Mouse (Mus musculus) ZHBTc4 (cell line): ENCODE results near the gene Notum.

Source experiments
- DNase-seq: peaks from one replicate; pipeline ENCODE4 v3.0.0-alpha.2; 2011; ENCODE audit warnings: low read depth, low spot score

Gene Notum

DNA sequence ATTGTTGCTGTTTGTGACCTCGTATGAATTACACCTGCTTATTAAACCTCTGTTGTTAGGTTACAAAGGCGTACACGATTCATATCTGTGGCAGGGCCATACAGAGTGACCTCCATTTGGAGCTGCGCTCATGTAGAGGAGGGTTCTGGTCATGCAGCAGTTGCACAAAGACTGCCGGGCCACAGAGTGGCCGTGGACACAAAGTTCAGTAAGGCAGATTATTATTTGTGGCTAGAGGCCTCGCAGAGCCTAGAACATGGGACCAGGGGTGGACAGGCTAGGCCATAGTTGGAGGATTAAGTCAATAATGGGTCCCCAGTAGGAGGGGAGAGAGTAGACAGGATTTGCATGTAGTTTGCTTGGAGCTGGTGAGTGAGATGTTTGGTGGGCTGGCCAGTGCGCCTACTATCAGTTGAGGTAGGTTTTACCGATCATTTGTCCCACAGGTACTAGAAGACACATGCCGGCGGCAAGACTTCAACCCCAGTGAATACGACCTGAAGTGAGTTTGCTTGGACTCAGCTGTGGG is 12.7 kb upstream of the Notum start:
- no peak for DNase-seq

DNA sequence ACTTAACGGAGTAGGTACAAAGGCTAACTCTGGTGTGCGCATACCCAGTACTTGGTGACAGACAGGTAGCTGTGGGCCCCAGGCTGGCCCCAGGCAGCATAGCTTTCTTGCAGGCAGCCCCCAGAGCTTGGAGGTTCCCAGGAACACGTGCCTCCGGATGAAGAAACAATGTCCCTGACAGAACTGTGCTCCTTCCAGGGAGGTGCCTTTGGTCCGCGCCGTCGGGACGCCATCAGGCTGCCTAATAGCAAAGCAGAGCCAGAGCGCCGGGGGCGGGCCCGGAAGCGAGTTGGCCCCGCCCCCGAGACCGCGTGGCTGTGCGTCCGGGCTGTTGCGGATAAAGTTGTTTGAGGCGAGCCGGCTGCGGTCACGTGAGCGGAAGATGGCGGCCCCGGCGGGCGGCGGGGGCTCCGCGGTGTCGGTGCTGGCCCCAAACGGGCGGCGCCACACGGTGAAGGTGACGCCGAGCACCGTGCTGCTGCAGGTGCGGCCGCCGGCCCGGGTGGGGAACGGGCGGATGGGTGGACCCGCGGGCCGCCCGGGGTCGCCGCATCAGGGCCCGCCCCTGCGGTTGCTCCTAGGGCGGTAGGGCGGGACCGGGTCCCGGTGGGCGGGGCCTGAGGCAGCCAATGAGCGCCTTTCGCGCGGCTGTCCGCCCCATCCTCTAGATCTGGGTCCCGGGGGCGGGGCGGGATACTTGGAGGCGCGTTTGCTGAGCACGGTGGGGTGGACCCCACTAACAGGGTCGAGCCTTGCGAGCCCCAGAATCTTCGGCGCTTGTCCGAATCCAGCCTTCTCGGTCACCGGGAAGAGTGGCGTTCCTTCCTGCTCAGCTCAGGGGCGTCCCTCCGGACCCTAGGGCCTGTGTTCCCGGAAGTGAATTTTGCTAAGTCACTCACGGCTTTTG is 12.0 kb upstream of the Notum start, which contains the start of gene Aspscr1:
TSS of gene Aspscr1 (plus strand) at position 287 of the 907 bp plus-strand sequence.
- DNase-seq: peak; percentile 98

DNA sequence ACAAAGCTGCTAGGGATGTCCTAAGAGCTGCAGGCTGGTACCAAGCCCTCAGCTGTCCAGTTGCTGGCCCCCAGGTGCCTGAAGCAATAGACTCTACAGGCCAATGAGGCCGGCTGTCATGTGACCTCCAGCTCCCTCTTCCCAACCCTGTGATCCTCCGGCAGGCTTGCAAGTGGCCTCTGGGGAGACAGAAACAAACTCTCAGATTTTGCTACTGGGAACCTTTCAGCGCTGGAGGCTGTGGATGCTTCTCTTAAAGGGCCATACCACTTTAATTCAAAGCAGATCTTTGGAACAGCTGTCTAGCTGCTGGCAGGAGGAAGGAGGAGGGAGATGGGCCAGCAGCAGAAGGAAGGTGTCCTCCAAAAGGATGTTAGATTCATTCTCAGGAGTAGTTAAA is 5.6 kb upstream of the Notum start:
- peak; percentile 62 for DNase-seq

DNA sequence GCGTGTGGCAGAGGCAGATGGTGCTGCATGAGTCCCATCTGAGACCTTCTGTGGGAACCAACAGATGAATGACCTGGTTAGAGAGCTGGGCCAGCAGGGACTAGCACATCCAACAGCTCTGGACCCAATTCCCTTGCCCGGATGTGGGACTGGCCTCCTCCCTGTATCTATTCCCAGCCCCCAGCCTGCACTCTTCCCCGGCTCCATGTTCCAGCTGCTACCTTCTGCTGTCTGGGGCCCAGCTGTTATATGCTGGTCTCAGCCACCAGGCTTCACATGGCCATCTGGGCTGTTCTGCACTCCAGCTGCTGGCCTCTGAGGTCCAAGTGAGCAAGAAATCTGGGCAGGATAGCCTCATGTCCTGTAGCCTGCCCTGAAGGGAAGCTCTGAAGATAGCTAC is 4.4 kb upstream of the Notum start:
- DNase-seq: no peak

DNA sequence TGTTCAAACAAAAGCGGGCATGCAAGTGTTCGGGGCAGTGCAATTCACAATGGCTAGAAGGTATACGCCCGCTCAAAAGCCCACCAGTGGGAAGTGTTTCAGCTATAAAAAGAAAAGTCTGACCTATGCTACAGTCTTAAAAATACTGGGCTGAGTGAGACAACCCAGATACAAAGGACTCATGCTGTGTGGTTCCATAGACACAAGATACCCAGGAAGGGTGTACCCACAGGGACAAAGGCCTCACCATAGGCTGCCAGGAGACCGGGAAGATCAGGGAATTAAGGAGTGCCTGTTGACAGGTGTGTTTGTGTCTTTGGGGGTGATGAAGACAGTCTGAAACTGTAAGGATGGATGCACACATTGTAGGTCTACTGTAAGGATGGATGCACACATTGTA is 2.7 kb upstream of the Notum start:
- DNase-seq: peak; percentile 95

DNA sequence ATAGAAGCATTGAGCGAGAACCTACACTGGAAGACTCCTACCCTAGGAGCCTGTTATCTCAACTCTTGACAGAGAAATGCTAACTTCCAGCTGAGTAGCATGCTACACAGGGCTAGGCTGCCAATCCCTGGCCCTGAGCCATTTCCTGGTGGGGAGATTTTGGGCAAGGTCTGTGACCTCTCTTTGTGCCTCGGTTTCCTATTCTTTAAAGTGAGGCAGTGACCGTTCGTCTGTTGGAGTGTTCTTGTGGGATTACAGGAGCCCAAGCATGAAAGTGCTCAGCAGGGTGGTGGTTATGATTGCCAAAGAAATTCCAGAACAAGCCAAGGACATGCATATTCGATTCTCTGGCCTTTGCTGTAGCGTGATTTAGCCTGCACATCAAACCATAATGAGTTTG is 1.8 kb upstream of the Notum start:
- DNase-seq: no peak

DNA sequence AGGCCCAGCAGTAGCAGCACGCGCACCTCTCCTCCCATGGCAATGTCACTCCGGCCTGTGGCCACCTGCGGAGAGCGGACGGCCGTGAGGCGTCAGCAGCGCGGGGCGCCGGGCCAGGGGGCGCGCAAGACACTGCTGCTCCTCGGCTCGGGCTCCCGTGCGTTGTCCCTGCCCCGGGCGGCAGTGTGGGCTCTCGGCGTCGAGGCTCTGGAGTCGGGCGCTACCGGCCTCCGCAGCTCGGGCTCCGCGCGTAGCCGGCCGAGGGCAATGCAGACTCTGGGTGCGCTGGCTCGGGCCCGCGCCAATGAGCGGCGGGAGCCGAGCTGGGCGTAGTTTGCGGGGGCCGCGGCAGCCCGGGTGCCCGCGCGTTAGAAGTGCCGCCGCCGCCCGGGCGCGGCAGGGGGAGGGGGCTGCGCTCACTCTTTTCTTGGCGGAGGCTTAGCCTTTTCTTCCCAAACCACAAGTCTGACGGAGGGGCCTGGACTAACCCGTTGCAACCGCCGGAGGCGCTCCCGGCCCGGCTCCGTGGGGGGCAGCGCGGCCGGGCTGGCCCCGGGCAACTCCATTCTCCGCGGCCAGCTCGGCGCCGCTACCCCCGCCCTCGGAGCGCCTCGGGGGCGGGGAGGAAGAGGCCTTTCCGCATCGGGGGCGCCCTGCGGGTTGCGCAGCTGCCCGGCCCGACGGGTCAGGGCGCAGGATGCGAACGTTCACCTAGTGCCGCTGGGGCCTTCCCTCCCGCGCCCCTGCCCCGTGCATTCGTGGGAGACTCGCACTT is 487 bp downstream of the Notum start:
- DNase-seq: peak; percentile 84

DNA sequence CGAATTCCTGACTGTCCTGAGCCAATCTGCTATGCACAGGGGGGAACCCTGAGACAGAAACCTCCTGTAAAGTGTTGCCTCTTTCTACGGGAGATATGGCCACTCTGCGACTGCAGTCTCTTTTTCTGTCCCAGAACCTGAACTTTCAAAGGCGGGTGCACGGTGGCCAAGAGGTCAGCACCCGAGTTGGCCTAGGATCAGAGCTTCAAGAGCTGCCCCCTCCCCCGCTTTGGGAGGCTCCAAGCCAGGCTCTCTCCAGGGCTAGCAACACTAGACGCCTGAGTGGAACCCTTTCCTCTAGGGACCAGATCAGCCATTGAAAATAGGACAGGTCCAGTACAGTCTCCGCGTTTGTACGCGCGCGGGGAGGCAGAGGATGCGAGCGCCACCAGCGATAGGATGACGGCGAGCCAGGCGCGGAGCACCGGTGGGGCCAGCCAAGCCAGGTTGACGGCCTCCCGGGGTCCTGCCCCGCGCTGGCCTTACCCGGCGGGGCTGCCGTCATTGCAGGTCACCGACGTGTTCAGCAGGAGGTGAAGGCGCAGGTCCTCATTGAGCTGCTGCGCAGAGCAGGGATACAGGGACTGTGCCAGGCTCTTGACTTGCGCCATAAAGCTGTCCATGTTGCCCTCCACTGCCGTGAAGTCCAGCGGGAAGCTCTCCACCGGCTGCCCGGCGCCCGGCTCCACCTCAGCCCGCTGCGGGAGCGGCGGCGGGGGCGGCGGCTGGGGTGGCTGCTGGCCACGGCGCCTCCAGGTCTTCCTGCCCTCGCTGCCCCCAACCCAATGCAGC is 1.3 kb downstream of the Notum start:
- DNase-seq: peak; percentile 34

DNA sequence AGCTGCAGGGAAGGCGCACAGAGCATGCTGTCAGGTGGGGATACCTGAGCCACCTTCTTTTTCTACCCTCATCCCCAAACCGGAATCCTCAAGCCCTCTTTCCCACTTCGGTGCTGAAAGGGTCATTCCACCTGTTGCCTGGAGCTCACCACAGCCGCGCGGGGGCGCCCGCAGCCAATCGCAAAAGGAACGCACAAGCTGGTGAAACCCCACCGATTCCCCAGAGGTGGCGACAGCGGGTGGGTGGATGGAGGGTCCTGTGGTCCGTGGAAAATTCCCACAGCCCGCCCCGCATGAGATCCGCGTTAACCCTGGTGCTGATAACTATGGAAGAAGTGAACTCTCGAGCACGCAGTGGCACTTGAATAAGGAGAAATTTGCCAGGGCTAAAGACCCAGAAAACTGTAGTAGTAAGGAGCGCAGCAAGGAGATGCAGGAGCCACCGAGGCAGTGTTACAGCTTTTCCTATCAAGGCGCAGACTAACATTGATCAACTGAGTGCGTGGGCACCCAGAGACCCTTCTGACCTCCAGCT is 2.0 kb downstream of the Notum start:
- DNase-seq: peak; percentile 95

DNA sequence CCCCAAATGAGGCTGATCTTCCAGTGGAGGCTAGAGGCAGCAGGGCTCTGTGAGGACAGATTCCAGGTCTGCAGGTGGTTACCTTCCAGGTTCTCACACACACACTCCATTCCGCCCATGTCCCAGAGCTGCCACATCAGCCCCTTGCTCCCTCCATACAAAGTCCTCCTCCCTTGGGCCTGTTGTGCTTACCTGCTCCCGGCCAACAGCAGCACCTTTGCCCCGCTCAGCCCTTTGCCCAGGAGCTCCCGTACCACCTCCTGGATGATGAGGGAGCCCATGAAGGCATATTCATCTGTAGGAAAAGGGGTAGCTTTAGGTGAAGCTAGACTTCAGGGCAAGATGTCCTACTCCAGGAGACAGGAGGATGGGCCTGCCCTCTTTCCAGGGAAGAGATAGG is 3.7 kb downstream of the Notum start:
- no peak for DNase-seq

DNA sequence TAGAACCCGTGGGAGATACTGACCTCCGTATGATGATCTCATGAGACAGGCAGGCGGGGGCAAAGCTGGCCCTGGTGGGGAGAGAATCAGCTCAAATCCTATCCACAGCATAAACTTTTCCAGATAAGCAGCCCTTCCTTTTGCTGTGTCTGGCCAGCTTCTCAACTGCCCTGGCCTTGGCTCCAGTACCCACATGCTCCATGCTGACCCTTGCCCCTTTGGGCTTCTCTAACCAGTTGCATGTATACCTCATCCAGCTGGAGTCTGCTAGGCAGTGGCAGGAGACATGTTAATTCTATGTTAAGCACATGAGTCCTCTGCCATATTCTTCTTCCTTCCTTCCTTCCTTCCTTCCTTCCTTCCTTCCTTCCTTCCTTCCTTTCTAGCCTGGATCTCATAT is 6.2 kb downstream of the Notum start:
- DNase-seq: no peak

DNA sequence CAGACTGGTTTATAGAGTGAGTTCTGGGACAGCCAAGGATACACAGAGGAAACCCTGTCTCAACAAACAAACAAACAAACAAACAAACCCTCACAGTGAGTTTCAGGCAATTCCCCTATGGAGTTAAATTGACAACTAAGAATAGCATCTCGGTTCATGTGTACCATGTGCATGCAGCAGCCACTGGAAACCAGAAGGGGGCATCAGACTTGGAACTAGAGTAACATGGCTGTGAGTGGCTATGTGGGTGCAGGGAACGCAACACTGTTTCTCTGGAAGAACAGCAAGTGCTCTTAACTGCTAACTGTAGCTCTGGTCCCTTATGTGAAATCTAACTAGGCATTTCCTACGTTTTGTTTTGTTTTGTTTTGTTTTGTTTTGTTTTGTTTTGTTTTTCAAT is 9.1 kb downstream of the Notum start:
- peak; percentile 83 for DNase-seq

DNA sequence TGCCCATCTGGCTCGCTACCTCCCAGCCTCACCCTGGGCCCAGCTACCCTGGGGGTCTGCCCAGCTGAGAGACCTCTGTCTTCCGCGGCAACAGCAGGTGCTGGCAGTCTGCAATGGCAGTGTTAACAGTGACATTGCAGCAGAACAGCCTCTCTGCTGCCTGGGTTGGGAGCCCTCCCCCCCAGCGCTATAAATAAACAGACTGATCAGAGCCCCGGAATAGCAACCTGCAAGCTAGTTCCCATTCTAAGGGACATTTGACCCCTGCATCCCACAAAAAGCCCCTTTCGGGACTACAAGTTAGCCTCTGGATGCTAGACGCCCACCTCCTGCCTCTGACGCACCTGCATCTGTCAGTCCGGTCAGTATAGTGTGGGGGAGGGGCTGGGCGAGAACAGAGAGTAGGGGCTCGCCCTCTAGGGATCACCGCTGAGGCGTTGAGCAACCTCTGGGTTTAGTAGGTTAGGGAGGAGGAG is 12.9 kb downstream of the Notum start, which contains the start of gene Myadml2:
TSS of gene Myadml2 (minus strand) at position 158 of the 476 bp plus-strand sequence.
- peak; percentile 84 for DNase-seq

DNA sequence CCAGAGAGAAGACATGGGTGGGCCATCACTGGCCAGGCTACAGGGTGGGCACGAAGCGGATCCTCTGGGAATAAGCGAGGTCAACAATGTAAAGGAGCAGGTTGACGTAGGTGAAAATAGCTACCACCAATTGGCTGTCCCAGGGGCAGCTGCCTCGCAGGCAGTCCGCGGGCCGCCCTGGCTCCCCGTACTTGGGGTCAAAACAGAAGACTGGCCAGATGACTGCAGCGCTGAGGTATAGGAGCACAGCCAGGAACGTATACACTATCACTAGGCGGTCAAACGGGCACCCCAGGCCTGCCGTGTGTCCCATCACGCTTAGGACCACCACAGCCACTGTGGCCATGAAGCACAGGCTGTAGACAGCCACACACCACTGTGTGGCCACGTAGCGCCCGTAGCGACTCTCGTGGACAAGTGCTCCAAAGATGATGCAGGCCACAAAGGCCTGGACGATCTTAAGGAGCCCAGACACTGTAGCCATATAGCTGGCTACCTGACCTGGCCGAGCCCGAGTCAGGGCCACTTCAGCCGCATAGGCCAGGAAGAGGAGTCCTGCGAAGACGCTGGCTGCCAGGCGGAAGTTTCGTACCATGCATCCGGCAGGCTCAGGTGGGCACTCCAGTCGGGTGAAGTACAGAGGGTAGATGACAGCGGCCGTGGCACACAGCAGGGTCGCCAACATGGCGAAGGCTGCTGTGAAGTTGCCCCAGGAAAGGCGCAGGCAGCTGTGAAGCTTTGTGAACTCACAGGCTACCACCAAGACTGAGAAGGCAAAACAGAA is 13.7 kb downstream of the Notum start:
- peak; percentile 19 for DNase-seq

DNA sequence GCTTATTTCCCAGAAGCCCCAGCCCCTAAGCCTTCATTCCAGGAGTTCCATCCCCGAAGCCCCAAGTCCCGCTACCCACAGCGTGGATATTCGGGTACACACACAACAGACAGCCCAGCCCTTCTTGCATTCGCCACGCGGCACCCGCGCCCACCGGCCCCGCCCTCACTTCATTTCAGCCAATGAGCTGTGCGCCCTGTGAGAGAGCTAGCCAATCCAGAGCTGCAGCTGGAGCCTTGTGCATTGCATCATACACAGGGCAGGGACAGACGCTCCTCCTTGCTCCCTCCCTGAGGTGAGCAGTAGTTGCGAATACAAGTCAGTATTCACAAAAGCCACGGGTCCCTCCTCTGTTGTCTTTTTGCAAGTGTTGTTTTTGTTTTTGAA is 17.4 kb downstream of the Notum start, which contains the start of gene Pycr1:
TSS of gene Pycr1 (minus strand) at position 169 of the 387 bp plus-strand sequence.
- DNase-seq: peak; percentile 96

DNA sequence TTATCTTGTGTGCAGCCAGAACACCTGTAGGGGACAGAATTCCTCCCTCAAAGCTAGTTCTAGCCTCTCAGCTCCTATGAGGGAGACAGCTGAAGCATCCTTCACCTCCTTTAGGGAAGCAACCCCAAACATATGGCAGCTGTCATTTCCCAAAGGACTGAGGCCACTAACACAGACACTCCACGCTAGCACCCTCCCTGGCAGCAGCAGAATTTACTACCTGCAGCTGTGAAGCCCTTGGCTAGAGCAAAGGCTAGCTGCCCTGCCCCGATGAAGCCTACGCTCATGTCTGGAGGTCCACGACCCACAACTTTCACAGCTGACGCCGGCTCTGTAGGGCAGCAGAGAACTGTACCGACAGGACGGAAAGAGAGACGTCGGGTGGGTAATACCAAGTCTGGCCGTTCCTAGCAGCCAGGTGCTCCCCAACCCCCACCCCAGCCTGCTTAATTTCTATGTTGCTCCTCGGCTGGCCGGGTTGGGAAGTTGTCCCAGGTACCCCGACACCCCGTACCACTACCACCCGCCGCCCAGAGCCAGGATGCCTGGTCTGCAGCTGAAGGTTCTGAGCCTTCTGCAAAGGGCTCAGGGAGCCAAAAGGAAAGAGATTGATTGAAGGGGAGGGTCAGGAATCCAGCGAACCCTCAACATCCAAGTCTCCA is 17.9 kb downstream of the Notum start:
- DNase-seq: no peak

DNA sequence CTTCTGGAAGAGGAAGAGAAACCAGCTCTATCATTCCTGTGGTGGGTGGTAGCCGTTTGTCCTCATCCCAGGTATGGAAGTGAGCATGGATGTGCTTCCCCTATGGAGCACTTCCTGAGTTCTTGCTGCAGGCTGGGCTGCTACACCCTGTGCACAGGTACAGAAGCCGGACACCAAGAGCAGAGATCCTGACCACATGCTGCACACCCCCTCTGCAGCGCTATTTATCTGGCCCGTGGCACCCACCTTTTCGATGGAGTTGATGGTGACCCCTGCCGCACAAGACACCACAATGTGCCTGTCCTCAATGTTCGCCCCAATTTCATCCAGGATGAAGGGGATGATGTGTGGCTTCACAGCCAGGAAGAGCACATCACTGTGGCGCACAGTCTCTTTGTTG is 19.1 kb downstream of the Notum start:
- DNase-seq: no peak

DNA sequence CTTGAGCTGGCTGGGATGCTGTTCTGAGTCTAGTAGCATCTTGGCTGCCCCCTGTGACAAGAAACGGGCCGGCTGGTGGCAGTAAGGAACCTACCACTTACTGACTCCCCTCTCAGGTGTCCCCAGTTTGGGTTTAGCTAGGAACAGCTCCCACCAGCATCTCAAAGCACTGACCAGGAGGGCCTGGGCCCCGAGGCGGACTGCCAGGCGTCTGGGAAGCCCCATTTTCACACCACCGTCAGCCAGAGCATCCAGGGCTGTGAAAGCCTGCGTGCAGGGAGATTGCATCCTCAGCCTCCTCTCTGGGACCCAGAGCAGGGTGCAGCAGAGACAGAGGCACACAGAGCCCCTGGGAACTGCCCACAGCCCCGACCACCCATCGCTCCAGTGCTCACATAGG is 19.7 kb downstream of the Notum start:
- no peak for DNase-seq

DNA sequence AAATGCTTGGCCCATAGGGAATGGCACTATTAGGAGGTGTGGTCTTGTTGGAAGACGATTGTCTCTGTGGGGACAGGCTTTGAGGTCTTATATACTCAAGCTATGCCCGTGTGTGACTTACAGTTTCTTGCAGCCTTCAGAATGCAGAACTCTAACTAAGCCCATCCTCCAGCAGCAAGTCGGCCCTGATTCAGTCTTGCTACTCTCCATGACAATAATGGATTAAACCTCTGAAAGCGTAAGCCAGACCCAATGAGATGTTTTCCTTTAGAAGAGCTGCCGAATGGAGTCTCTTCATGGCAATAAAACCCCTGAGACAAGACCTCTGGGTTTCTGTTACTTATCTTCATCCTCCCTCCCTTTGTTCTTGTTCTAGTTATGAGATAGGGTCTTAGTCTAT is 26.2 kb downstream of the Notum start:
- peak; percentile 51 for DNase-seq
